Mouse (Mus musculus): ENCODE results near the gene Pheta2.

DNA sequence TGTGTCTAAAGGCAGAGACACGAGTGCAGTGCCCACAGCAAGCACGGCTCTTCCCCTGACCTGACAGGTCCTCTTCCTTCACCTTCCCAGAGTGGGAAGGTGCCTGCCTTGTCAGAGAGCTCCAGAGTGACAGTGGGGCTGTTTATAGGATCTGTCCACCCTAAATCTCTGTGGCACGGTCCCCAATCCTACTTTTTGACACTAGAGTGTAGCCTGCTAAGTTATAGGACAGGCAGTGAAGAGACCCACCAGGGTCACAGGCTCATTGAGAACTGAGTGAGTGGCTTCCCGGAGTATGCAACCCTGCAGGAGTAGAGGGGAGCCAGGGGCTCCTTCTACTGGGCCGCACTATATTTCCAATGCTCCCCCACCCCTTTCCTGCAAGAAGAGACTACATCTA is 39.0 kb downstream of the Pheta2 start:
- TF ChIP-seq CTCF (IDR thresholded peaks at IDR 0.05; ENCODE audit: control insufficient read depth, insufficient read depth, low read length) (no peak), POLR2A (IDR thresholded peaks at IDR 0.05; ENCODE audit: borderline replicate concordance, control insufficient read depth, low read depth, low read length) (no peak)

All from bone marrow, adult 2 months (tissue).